Mouse (Mus musculus) activated CD4-positive, CD25-positive, alpha-beta regulatory T cell, adult 4 months (primary cell): ENCODE measurements around the gene Mrpl45. TPM values are rescaled to one million over a fixed set of nuclear protein-coding genes. Genes with fewer than 3 reads are reported as not detected.
"Not testable (repeated sequence)": the region's sequence is repeated elsewhere in the genome, so short reads cannot be mapped to it uniquely, and the experiment has no call there.

ENCODE experiments used
- ATAC-seq: one replicate; pipeline ENCODE4 v1.8.0; 2017
- polyA plus RNA-seq, 2 experiments: library from polyadenylated mRNA; unstranded; fragments of 100-300 nt; shearing (Covaris generic); gene quantifications; one replicate each; pipeline ENCODE4 v1.2.1; 2017

The Mrpl45 gene
- polyA plus RNA-seq, 2 experiments from 2014 or later = 44.6 to 48.7 TPM

GRCm38 (mm10) chr11:97296542-97296941, 19.0 kb upstream of the Mrpl45 start:
- ATAC-seq = no peak

GRCm38 (mm10) chr11:97299939-97300338, 15.6 kb upstream of the Mrpl45 start:
- no peak for ATAC-seq

- no peak for ATAC-seq
Measured at GRCm38 (mm10) chr11:97301406-97301805, 14.1 kb upstream of the Mrpl45 start.

- no peak for ATAC-seq
Measured at GRCm38 (mm10) chr11:97302231-97302781, 13.2 kb upstream of the Mrpl45 start.

- ATAC-seq = no peak
Measured at GRCm38 (mm10) chr11:97304631-97305030, 10.9 kb upstream of the Mrpl45 start.

GRCm38 (mm10) chr11:97307294-97308069, 8.0 kb upstream of the Mrpl45 start:
- no peak for ATAC-seq

- no peak for ATAC-seq
Measured at GRCm38 (mm10) chr11:97308806-97309450, 6.6 kb upstream of the Mrpl45 start.

- peak; percentile 23 for ATAC-seq
Measured at GRCm38 (mm10) chr11:97309451-97309836, 6.1 kb upstream of the Mrpl45 start.

- ATAC-seq = peak; percentile 79
Measured at GRCm38 (mm10) chr11:97309911-97310571, 5.5 kb upstream of the Mrpl45 start.

GRCm38 (mm10) chr11:97310895-97311631, 4.5 kb upstream of the Mrpl45 start:
- no peak for ATAC-seq

- ATAC-seq = not testable (repeated sequence)
Measured at GRCm38 (mm10) chr11:97312871-97313270, 2.6 kb upstream of the Mrpl45 start.

GRCm38 (mm10) chr11:97314110-97314509, 1.4 kb upstream of the Mrpl45 start:
- ATAC-seq = no peak

- no peak for ATAC-seq
Measured at GRCm38 (mm10) chr11:97314751-97315503, 589 bp upstream of the Mrpl45 start.

GRCm38 (mm10) chr11:97321197-97321596, 5.7 kb downstream of the Mrpl45 start:
- ATAC-seq = no peak

- ATAC-seq = peak; percentile 86
Measured at GRCm38 (mm10) chr11:97321894-97322600, 6.5 kb downstream of the Mrpl45 start.

- ATAC-seq = no peak
Measured at GRCm38 (mm10) chr11:97325224-97325623, 9.7 kb downstream of the Mrpl45 start.

- no peak for ATAC-seq
Measured at GRCm38 (mm10) chr11:97328148-97328547, 12.6 kb downstream of the Mrpl45 start.

- no peak for ATAC-seq
Measured at GRCm38 (mm10) chr11:97330315-97330714, 14.8 kb downstream of the Mrpl45 start.

- no peak for ATAC-seq
Measured at GRCm38 (mm10) chr11:97331231-97332190, 16.0 kb downstream of the Mrpl45 start.

- ATAC-seq = no peak
Measured at GRCm38 (mm10) chr11:97333044-97333443, 17.5 kb downstream of the Mrpl45 start.
